Mouse (Mus musculus) adrenal gland, adult 2 months (tissue): ENCODE measurements around the gene Ric8b. TPM values are rescaled to one million over a fixed set of nuclear protein-coding genes. Genes with fewer than 3 reads are reported as not detected.

Experiments
- DNase-seq: peaks from one replicate; pipeline ENCODE4 v3.0.0; 2021
- long read RNA-seq: library from polyadenylated mRNA; stranded (forward); transcript quantifications from one replicate; pipeline ENCODE4 v2.0.0, GENCODE M21; 2021
- polyA plus RNA-seq: library from polyadenylated mRNA; depleted of rRNA; stranded (reverse); fragments of >200 nt; gene quantifications from 2 replicates; pipeline ENCODE4 v1.2.3, GENCODE M21; 2012; rRNA removed
- total RNA-seq, 2 experiments: library from RNA; stranded (reverse); gene quantifications; 2 replicates each; pipeline ENCODE4 v1.2.3; 2021

Ric8b gene
- total RNA-seq (10 to 100 TPM; 35.8 to 36.2 TPM), polyA plus RNA-seq (6.7 TPM in 2 replicates)
- long read RNA-seq, transcript Ric8b-202 (9 exons, 2,909 nt), result major isoform, 11 of 12 reads
- long read RNA-seq, partial matches to known transcripts, result 1 of 12 reads
- long read RNA-seq, other reads (novel, unspliced or antisense), result 0 of 12 reads

DNA sequence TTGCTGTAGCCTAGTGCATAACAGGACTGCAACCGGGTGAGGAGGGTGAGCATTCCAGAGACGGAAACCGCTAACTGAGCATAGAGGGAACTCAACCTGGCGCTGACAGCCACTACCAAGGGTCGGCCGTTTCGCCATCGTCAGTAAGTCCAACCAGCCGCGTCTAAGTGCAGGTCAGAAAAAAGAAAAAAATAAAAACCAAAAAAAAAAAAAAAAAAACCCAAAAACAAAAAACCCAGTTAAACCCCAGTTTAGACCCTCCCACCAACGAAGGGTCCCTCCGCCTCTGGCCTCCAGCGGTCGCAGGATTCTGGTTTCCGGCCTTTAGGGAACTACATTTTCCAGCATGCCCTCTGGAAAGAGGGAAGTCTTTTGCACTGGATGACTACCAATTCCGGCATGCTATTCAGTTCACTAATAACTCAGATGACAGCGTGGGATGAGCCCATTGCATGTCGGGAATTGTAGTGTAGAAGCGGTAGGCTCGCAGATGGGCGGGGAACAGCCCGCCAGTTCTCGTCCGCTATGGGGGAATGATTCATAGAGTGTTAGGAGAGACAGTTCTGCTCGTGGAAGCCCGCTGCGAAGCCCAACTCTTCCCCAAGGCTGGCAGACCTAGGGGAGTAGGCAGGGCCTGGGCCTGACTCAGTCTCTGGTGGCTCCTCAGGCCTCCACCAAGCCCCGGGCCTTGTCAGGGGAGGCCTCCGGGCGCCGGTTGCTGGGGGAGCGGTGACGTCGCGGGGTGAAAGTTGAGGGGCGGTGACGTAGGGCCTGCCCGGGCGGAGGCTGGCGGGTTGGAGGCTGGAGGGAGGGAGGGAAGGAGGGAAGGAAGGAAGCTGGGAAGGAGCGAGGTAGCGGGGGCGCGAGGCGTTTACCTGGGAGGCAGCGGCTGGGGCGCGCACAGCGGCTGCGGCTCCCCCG is at the start of gene Ric8b:
Gene Ric8b, plus strand, starts transcription at position 807 of the 921 bp plus-strand sequence.
- DNase-seq, result peak; percentile 98

DNA sequence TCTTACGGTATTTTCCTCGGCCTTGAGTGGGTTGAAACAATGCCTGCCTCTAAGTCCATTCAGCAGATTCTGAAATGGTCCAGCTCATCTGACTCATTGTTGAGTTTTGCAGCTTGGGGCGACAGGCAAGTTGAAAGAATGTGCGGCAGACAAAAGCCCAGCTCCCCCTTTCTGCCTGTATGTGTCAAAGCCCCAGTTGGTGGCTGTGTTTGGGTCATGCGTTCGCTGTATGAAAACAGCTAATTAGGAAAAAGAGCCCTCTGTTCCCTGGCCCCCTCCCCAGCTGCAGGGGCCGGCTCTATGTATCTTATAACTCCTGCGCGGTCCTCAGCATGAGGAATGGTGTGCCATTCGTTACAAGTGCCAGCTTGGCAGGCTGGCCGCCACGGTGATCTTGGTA is 46.1 kb upstream of the Ric8b start:
- peak; percentile 24 for DNase-seq

DNA sequence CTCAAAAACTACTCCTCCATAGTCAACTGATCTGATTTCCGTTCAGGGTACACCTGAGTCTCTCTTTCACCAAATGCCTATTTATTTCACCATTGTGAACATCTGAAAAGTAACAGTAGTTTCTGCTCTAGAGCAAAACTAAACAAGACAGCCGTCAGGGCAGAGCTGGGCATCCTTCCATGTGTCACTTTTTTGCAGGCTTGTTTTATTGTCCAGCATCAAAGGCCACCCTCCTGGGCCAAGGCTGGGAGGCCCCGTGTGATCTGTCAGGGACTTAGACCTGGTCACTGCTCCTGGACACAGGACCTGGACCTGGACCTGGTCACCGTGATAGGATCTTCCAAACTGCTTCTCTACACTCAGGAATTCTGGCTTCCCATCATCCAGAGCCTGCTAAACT is 45.5 kb upstream of the Ric8b start:
- peak; percentile 48 for DNase-seq

DNA sequence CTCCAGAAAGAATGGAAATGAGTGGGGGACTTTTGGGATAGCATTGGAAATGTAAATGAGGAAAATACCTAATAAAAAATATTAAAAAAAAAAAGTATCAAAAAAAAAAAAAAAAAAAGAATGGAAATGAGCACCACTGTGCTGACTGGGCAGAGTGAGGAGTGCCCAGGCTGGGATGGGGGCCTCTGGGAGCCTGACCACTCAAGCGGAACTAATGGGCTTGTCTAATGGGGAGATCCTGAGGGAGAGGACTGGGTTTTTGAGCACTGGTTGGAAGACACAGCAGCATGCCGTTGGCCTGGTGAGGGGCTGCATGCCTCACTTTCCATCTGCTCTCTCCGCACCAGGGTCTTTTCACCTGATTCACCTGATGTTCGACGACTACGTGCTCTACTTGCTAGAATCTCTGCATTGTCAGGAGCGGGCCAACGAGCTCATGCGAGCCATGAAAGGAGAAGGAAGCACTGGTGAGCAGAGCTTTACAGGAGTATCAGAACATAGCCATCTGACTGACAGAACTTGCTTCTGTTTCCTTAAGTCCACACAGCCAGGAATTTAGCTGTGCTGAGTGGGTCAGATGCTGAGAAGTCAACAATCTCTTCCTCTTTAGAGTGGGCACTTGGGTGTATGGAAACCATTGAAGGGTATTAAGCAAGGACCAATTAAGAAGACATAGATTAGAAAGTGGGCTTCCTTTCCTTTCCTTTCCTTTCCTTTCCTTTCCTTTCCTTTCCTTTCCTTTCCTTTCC is 37.4 kb upstream of the Ric8b start:
- no peak for DNase-seq

DNA sequence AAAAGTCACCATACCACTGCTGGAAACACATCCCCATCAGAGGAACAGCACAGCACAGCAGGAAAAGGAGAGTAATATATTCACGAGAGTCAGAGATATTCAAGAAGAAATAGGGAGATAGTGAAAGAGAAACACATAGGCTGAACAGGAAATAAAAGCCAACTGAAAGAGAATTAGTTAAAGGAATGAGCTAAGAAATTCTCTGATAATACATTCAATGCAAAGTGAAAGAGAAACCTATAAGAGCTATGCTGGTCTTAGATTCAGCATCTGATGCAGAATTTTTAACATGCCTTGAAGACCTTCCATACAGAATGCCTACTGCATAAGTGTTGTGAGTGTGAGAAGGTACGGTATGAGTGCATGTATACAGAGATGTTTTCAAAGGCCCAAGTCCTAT is 34.9 kb upstream of the Ric8b start:
- DNase-seq, result no peak

DNA sequence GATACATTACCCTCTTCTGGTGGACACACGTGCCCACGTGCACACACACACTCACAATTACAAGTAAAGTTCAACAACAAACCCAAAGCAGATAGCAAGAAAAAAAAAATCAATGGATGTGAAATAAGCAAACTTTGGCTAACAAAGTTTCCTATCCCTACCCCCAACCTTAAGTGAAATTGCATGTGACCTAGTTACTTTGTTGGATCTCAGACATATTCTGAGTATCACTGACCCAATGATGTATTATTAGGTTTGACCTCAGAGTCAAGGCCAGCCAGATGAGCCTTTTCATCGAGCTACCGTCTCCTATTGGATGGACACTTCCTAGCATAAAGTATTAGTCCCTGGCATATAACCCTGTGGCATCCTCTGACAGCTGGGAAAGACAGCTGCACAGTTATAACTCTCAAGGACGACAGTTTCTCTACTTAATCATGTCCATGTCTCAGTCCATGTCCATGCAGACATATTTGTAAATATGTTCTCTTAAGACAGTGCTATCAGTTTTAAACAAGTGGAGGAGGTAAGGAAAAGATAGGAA is 32.0 kb upstream of the Ric8b start:
- DNase-seq, result no peak

DNA sequence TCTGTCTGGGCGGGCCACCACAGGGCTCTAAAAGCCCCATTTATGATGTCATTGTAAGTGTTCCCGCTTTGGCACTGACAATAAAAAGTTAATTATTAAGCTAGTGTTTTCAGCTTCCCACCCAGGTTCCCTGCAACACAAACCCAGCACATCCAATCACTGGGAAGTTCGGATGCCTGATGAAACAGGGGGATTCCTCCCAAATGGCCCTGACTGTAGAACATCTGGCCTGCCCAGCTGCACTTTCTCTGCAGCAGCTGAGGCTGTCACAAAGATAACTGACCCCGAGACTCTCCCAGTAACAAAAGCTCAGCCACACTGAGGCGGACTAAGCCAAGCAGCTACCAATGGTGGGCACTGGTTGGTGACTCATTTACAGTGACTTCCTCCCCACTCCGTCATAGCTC is 31.2 kb upstream of the Ric8b start:
- DNase-seq, result no peak

DNA sequence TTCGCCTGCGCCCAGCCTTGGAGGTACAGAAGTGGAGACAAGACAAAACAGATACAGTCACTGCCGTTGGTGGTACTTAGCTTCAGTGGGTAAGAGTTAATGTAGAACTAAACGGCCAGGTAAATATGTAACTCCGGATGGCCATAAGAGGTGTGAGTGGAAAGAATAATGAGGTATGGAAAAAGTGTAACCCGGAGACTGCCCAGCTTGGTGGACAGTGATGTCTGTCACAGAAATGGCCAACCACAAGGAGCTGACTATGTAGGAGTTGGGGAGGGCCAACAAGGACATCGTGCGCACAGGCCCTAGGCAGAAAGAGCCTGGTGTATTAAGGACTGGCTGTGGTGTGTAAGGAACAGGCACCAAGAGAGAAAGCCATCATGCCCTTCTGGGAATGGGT is 30.6 kb upstream of the Ric8b start:
- DNase-seq, result no peak

DNA sequence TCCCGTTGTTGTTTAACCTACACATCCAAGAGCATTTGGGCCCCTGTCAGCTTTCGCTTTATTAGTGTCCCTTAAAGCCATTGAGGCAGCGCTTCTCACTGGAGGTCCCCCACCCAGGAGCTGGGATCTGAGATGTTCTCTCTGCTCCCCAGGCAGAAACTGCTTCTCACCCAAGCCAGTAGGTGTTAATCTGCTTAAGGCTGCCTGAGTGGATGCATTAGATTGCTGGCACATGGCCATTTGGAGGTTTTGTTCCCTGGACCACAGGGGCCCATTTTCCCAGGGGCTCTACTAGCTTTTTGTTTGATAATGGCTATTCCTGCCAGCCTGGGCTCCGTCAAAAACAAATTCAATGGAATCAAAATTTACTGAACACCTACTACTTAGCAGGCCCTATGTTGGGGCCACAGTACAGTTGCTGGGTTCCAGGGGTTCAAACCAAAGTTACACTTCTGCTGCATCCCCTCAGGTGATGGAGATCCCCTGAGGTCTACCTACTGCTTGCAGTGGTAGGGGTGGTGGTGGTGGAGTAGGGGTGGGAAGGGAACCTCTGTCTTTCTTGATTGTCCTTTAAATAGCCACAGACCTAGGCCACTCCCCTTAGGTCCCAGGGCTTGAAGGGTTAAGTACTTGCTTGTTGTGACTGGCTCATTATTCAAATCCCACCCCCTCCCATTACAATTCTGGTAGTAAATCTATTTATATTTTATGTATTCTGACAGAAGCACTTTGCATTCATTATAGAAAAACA is 28.1 kb upstream of the Ric8b start:
- no peak for DNase-seq

DNA sequence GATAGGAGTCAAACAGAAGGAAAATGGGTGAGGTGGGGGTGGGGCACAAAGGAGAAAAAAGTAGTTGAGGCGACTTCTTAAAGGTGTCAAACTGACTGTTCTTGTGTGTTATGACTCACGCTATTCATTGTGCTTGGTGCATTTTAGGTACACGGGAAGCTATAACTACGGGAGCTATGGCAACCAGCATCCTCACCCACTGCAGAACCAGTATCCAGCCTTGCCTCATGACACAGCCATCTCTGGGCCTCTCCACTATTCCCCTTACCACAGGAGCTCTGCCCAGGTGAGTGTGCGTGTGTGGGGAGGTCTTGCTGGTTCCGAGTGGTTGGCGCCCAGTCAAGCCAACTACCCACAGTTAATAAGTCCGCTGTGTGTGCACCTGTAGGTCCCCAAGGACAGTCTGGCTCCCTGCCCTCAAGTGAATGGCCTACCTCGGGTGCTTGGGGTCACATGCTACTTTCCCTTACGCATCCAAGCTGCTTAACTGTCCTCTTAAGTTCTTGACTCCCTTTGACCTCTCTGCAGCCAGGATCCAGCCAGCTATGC is 21.5 kb upstream of the Ric8b start:
- no peak for DNase-seq

DNA sequence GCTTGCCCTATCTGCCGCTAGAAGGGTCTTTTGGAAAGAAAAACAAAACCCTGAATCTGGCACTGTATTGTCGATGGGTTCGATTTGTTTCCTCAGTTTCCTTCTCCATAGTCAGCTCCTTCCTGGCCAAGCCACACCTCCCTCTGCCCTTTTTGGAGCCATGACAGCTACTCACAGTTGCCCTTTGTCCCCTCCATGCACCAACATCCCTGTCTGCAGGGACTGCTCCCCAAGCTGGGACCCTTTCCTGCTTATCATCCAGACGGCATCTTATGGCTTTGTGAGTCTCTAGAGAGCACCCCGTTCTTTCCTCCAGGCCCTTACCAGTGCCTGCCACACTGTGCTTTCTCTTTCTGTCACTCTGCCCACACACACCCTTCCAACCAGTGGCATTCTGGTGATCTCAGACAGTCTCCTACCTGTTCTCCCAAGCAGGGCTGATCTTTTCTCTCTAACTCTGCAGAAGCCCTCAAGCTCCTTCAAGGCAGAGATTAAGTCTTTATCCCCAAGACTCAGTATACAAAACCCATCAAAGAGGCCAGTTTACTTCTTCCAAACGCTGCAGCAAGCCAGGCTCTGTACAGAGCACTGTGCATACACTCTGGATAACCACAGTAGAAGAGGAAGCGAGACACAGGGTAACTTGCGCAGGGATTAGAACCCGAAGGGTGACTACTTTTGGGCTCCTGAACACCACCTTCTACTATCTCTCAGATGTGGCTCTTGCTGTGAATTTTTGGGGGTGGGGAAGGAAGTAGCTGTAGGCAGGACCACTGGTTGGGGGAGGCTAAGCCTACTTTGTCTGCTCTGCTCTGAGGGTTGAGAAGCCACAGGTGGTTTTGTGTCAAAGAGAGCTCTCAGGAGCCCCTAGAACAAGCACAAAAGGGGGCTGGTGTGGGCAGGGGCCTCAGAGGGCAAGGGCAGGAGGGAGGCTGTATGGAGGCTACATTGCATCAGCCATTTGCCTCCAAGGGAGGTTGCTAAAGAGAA is 20.2 kb upstream of the Ric8b start:
- DNase-seq, result no peak

DNA sequence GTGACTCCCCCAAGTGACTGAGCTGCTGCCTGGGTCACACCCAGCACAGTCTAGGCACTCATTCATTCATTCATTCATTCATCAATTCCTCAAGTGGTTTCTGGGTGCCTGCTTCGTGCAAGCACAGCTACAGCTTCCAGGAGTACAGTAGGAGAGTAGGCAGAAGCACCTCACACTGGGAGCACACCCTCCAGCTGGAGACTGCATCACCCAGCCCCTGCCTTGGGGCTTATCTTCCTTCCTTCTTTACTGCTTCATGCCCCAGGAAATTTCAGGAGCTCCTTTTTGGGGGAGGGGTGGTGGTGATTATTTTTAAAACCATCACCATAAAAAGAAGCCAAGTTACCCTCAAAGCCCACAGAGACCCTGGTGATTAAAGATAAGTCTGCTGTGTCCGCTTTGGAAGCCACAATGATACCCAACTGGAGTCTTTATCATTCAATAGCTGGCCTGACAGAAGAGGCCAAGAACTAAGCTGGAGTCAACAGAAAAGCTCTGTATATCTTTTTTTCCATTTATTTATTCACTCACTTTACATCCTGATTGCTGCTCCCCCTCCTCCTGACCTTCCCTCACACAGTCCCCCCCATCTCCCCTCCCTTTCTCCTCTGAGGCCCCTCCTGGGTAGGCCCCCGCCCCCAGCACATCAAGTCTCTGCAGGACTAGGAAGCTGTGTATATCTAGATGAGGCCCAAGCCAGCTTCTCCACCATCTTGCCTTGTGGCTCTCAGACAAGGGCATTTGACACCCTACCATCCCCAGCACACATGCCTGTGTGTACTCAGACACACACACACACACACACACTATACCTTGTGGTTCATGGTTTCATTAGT is 19.1 kb upstream of the Ric8b start:
- no peak for DNase-seq

DNA sequence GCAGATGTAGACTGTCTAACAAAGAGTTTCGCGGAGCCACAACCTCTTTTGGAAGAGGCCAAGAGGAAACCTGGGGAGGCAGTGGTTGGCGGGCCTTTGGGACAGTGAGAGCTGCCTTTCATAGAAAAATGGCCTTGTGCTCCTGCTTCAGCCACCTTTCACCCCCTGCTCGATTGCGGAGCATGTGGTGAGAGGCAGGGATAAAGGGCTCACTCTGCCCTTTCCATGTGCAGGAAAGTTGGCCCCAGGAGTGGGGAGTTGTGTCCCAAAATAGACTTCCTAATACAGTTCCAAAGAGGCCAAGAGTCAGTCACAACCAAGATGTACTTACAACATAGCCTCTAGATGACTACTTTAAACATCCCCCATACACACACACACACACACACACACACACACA is 15.7 kb upstream of the Ric8b start:
- peak; percentile 37 for DNase-seq

DNA sequence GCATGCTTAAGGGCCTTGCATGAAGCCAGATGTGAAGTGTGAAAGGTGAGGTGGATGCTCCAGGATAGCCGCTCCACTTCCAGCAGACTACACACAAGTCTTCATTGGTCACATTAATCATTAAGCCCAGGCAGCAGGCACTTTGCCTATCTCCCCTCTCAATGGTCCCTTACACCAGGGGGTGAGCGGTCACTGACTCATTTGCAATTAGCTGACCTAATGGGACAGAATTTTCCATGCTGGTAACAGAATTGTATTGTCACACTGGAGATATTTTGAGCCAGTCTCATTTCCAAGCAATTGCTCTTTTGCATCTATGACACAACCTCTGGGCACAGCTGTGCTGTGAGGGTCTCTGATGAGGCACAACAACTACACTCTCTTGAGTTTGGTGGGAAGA is 15.2 kb upstream of the Ric8b start:
- no peak for DNase-seq

DNA sequence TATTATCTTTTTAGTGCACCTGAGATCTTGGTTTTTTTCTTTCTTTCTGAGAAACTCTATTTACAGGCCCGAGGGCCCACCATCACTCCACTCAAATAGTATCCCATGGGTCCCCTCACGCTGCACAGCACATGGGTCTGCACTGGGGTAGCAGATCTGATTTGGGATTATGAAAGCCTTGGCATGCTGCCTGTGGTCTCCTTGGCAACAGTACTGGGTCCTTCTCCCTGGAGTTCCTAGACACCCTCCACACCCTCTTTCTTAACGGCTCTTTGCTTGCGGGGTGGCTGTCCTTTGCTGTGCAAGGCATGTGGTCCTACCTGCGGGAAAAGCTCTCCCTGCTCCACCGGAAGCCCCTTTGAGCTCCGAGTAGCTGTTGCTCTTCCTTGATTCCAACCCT is 14.1 kb upstream of the Ric8b start:
- DNase-seq, result peak; percentile 54

DNA sequence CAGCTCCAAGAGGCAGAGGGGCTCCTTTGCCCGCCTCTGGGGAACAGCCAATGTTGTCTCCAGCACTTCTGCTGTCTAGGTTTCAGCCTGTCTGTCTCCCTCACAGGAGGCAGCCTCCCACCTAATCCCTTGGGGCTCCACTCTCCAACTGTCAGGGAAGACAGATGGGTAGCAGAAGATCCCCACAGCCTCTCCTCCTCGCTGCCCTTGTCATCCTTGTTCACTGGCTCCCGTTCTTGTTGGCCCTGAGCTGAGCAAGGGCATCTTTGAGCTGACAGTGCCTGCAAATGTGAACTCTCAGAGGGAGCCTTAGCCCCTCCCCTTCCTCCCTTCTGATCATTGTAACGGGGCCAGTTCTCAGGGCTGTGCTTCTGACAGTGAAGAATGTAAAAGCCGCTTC is 13.7 kb upstream of the Ric8b start:
- peak; percentile 49 for DNase-seq

DNA sequence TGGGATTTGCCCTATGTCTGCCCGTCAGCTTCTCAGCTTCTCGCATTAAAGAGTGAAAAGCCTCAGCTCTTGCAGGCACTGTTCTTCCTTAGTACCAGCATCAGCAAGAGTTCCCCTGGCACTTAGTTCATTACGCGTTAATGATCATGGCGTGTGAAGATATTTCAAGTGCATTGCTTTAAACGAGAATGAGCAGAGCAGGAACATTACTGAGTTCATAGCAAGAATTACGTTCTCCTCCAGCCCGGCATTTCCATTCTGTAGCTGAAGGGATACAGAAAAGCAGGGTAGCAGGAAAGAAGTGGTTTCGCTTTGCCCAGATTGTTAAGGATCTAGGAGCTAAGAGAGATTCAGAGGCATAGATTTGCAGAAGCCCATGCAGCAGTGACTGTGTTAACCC is 10.5 kb upstream of the Ric8b start:
- no peak for DNase-seq

DNA sequence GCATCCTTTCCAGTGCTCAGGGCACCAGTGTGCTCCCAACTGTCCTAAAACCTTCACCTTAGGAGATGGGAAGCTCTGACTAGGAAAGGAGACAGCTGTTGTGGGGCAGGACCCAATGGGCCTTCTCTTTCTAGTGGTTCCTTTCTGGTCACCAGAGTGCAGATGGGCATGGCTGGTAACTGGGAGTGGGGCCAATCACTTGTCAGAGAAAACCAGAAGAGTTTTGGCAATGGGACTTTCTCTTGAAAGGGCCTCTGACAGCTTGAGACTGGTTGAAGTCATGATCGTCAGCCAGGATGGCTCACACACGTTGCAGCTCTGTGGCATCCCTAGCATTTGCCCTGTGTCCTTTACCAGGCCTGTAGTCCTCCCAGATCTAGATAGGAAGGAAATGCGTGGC is 9.4 kb upstream of the Ric8b start:
- DNase-seq, result no peak

DNA sequence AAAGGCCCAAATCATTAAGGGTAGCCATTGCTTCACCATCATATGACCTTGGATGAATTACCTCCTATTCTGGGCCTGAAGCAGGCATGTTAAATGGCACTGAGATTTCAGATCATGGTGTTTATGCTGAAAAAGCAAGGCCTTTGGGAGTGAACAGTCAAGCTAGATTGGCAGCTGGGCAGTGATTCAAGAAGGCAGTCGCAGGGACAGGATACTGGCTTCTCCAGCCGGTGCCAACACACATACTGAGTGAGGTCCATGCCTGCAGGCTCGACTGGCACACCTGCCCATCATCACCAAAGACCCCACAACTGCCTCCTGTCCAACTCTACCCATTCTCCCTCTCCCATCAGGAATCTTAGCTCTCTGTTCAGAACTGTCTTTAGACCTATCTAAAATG is 8.9 kb upstream of the Ric8b start:
- no peak for DNase-seq
